Mouse (Mus musculus) ES-CJ7 (cell line): ENCODE measurements around the gene Stag3.
A peak's percentile ranks its signal among the peaks of the same experiment; 100 is the strongest.

Source experiments
- DNase-seq: peaks from one replicate; pipeline ENCODE4 v3.0.0; 2011; ENCODE audit warnings: low read depth, low spot score

The Stag3 gene

GRCm38 (mm10) chr5:138268980-138269379 lies 11.1 kb upstream of the Stag3 start:
- DNase-seq = no peak

- no peak for DNase-seq
Measured at GRCm38 (mm10) chr5:138271232-138271631, 8.8 kb upstream of the Stag3 start.

- peak; percentile 41 for DNase-seq
Measured at GRCm38 (mm10) chr5:138272409-138272923, 7.6 kb upstream of the Stag3 start, which contains the start of gene Gal3st4. Gene Gal3st4 (minus strand): TSS chr5:138272840.

DNA sequence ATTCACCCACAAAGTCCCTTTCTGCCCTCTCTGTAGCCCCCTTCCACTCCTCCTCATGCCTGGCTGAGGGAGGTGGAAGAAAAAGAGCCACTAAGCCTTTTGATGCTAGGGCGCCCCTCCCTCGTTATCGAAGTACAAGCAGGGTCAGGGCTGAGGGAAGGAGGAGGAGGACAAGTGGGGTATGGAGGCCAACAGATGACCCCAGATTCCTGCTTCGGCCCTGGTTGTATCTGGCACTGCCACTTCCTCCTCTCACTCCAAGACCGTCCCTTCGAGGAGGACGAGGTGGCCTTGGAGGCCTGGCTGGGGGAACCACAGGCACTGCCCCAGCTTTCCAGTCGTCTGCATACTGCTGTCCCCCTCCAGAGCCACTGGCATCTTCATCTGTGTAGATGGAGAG lies 5.9 kb upstream of the Stag3 start:
- DNase-seq = no peak

DNA sequence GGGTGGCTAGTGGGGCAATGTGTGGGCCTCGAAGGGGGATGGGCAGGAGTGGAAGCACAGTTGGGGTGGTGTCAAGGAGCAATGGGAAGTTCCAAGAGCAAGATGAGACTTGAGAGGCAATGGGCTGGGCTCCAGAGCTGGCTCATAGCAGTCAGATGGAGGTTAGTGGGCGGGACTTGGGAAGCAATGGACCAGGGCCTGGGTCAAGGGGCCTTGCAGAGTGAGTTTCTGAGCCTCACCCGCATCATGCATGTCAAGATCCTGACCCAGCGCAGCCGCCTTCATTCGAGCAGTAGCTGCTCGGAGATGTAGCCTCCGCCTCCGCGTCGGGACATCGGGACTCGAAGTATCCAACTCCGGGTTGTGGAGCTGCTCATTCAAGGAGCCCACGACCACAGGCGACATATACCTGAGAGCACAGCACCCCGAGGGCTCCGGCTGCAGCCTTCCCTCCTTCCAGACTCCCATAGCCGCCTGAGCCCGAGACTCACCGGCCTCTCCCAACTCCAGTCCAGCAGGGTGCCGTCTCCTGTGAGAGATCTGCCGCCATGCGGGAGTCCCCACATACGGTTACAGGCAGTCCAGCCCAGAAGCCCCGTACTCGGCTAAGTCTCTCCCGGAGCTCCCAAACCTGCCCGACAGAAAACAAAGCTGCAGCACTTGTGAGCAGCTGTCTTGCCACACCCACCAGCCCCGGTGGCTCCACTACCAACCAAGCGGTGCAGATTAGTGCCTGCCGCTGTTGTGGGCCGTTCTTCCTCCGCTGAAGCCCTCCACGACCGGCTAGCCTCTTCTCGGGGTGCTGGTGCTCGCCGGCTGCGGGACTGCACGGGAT lies 4.6 kb upstream of the Stag3 start:
- DNase-seq = peak; percentile 68

DNA sequence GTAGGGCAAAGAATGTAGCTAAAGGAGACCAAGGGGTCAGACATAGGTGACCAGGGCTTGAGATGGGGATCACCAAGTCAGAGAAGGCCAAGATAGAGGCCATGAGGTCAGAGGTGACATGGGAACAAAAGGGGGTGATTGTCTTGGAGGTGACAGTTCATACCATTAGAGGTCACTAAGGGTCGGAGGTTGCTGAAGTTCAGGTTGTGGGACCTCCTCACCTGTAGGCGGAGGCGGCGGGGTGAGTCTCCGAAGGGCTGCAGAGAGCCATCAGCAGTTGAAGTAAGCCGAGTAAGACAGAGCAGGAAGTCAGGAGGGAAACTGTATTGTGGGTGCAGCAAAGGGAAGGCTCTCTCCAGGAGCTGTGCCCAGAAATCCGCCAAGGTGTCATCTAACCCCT lies 2.0 kb upstream of the Stag3 start:
- DNase-seq = no peak

- DNase-seq = no peak
Measured at GRCm38 (mm10) chr5:138280425-138280768, 357 bp downstream of the Stag3 start.

DNA sequence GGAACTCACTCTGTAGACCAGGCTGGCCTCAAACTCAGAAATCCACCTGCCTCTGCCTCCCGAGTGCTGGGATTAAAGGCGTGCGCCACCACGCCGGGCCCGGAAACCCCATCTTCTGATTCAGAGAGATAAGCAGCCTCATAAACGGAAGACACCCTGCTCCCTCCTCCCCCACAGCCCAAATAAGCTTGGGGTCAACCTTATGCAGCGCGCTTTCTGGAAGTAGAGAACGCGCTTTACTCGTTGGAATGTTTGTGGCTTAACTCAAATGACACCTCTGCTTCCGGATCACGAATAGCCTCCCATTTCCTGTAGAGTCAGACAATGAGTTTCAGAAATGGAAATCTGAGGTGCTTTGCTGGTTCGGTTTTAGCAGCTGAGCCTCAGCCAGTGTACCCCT lies 789 bp downstream of the Stag3 start:
- DNase-seq = peak; percentile 22

DNA sequence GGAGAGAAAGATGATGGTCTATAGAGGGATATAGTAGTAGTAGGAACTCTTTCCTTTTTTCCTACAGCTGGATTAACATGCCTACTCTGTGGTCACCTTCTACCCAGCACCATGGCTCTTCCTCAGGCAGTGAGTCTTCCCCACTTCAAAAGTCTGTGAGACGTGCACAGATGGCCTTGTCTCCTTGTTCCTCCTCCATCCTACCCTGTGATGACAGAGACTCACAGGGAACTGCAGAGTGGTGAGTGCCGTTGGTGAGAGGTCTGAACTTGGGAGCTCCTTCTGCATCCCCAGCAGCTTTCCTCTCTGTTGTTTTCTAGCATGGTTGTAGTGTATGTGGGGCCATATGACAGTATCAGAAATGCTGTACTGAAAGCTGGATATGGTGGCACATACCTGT lies 1.8 kb downstream of the Stag3 start:
- no peak for DNase-seq

DNA sequence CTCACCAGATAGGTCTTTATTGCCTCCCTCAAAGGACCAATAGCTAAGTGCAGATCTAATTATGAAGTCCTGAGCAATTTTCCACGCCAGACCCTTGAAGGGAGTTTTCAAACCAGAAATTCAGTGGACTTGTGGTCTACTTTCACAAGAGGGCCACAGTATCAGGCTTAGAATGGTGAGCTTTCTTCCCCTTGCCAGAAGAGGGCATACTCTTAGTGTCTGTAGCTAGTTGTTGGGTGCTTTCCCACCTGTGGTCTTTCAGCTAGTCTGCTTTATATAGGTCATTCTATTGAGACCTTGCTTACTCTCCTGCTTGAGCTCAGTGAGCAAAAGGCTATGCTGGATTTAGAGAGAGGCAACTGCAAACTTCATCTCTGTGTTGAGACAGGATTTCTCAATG lies 3.5 kb downstream of the Stag3 start:
- peak; percentile 60 for DNase-seq

DNA sequence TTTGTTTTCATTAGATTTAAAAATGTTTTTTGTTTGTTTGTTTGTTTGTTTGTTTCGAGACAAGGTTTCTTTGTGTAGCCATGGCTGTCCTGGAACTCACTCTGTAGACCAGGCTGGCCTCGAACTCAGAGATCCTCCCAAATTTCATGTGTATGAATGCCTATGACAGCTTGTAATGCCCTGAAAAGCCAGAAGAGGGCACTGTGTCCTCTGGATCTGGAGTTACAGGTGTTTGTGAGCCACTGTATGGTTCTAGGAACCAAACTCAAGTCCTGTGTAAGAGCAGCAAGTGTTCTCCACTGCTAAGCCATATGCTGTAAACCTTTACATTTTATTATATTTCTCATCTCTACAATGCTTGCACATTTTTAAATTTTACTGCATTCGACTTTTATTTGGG lies 7.8 kb downstream of the Stag3 start:
- DNase-seq = peak; percentile 77

DNA sequence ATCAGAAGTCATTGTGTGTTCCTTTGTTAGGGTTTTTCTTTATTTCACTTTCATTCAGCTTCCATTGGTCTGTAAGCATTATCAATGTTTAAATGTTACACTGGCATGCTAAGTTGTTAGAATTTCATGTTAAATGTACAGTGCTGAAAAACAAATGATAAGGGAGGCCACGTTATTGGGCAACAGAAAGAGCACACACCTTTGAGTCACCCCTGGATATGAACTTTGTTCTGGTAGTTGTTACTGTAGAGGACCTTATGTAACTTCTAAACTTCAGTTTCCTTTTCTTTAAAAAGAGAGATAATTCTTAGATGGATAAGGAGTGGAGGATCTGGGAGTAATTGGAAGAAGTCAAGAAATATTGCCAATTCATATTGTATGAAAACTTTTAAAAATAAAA lies 11.6 kb downstream of the Stag3 start:
- DNase-seq = no peak

GRCm38 (mm10) chr5:138294158-138294557 lies 14.1 kb downstream of the Stag3 start:
- no peak for DNase-seq

GRCm38 (mm10) chr5:138299613-138300012 lies 19.6 kb downstream of the Stag3 start:
- DNase-seq = no peak

DNA sequence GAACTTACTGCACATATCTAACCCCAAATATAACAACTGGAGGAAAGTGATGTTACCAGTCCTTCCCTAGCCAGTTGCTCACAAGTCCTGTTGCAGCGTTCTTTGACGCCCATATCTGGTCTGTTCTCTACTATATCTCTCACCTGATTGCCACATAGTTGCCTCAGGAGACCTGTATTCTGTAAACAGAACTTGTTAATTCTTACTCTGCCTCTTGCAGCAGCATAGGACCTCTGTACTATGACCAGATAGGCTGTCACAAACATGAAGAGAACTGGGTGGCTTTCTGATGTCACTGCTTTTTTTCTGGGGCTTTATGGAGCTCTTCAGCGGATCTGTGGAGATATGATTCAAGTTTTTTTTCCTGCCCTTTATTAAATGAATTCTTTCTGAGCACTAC lies 32.8 kb downstream of the Stag3 start:
- no peak for DNase-seq

DNA sequence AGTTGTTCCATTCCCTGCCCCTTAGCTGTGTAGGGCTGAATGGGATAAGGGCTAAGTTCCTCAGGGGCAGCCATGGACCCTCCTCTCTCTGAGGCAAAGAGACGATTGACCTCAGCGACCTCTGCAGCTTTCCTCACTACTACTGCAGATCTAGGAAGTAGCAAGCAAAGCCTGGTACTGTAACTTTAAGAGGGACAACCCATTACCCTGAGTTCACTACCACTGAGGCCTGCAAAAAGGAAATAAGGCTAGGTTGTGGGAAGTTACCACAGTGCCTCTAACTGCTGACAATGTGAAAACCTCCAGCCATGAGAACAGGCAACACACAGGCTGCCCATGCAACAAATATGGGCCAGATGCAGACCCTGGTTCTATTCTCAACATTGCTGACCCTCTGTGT lies 61.6 kb downstream of the Stag3 start, which contains the start of gene Pvrig:
Gene Pvrig (plus strand): TSS at position 301 of the 400 bp plus-strand sequence.
- DNase-seq = no peak

GRCm38 (mm10) chr5:138343216-138343615 lies 63.2 kb downstream of the Stag3 start:
- no peak for DNase-seq
